Mouse (Mus musculus): ENCODE measurements around the gene Sdk1.

DNA sequence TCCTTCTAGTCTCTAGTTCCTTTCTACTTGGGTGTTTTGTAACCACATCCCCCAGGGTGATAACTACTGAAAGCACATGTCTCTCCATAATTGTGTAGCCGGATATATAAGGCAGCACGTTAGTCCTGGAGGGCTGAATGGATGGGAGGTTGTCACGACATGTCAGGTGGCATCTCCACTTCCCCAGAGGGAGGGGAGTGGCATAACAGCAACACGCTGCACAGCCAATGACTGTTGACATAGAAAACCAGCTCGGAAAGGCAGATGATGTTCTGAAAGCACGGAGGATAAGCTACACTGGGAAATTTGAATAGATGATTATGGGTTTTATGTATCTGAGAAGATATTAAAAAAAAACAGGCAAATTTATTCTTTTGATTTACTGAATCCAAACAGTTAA, 376.4 kb downstream of the Sdk1 start:
- no peak for TF ChIP-seq CTCF (IDR thresholded peaks at IDR 0.05; ENCODE audit: low read depth, low read length)
- no peak for TF ChIP-seq POLR2A (IDR thresholded peaks at IDR 0.05; ENCODE audit: borderline replicate concordance, low read depth, low read length)

Data from bone marrow macrophage, adult 2 months (primary cell).